Mouse (Mus musculus) gastrocnemius, adult 2 months (tissue): Measurements from ENCODE around the gene Fbxo44. TPM values are rescaled to one million over a fixed set of nuclear protein-coding genes. Genes with fewer than 3 reads are reported as not detected.

Experiments
- DNase-seq: peaks from one replicate; pipeline ENCODE4 v3.0.0; 2022
- H3K27ac ChIP-seq: fragments of 200-600 bp; 2 replicates; pipeline ENCODE4 v1.8.1; 2022; ENCODE audit warnings: mild to moderate bottlenecking
- H3K4me3 ChIP-seq: fragments of 200-600 bp; 2 replicates; pipeline ENCODE4 v1.8.1; 2022; ENCODE audit warnings: mild to moderate bottlenecking, moderate library complexity
- CTCF ChIP-seq: fragments of 200-600 bp; IDR thresholded peaks from 2 replicates; pipeline ENCODE4 v1.8.1; 2022; ENCODE audit warnings: antibody characterized with exemption, mild to moderate bottlenecking, moderate library complexity
- intact Hi-C: fragments of 180-260 bp; cut with DNase I; formaldehyde crosslinking; loops from one replicate; pipeline ENCODE4 v1.15.1; 2025
- total RNA-seq, 2 experiments: library from RNA; stranded (reverse); gene quantifications; 2 replicates each; pipeline ENCODE4 v1.2.3; 2021

The Fbxo44 gene
- total RNA-seq, 2 experiments from 2014 or later = 7.5 to 9.7 TPM

- peak overlapping the region; percentile 79 for H3K4me3 ChIP-seq
- intact Hi-C loops = loop anchor here (2.0 kb wide), 1 partner anchor 21 kb away; no protein-coding TSS in a partner anchor
- 0 out of 2 replicates have a peak, but pooled peaks have one; percentile 17 for TF ChIP-seq CTCF
- peak overlapping the region; percentile 90 for H3K27ac ChIP-seq
- peak; percentile 94 for DNase-seq
Measured at GRCm38 (mm10) chr4:148159544-148160435, 492 bp downstream of the Fbxo44 start.

- DNase-seq = peak; percentile 18
- Histone ChIP-seq H3K27ac (peak overlapping the region; percentile 90), H3K4me3 (peak overlapping the region; percentile 79)
- intact Hi-C loops = loop anchor here (2.0 kb wide), 1 partner anchor 20 kb away; no protein-coding TSS in a partner anchor
- TF ChIP-seq CTCF = no peak
Measured at GRCm38 (mm10) chr4:148158436-148159348, 1.6 kb downstream of the Fbxo44 start.

GRCm38 (mm10) chr4:148154982-148155381 is 5.3 kb downstream of the Fbxo44 start:
- Histone ChIP-seq H3K4me3 (no peak overlapping the region), H3K27ac (no peak overlapping the region)
- intact Hi-C loops = no loop called here
- TF ChIP-seq CTCF = peak; percentile 66
- peak; percentile 17 for DNase-seq

- Histone ChIP-seq H3K27ac (no peak overlapping the region), H3K4me3 (no peak overlapping the region)
- intact Hi-C loops = no loop called here
- no peak for TF ChIP-seq CTCF
- peak; percentile 6 for DNase-seq
Measured at GRCm38 (mm10) chr4:148154006-148154405, 6.3 kb downstream of the Fbxo44 start.

- no peak overlapping the region for H3K4me3 ChIP-seq
- peak; percentile 24 for DNase-seq
- peak overlapping the region; percentile 100 for H3K27ac ChIP-seq
- no peak for TF ChIP-seq CTCF
- intact Hi-C loops = no loop called here
Measured at GRCm38 (mm10) chr4:148152547-148152946, 7.7 kb downstream of the Fbxo44 start.

GRCm38 (mm10) chr4:148151267-148152168 is 8.8 kb downstream of the Fbxo44 start, which contains the start of gene Fbxo6:
Gene Fbxo6 (minus strand): TSS chr4:148152140.
- intact Hi-C loops = no loop called here
- DNase-seq = peak; percentile 95
- Histone ChIP-seq H3K4me3 (peak within 1 kb of the TSS; percentile 95), H3K27ac (peak within 1 kb of the TSS; percentile 100)
- TF ChIP-seq CTCF = peak; percentile 66

GRCm38 (mm10) chr4:148150953-148151266 is 9.4 kb downstream of the Fbxo44 start:
- no peak for TF ChIP-seq CTCF
- intact Hi-C loops = no loop called here
- Histone ChIP-seq H3K27ac (peak overlapping the region; percentile 100), H3K4me3 (peak overlapping the region; percentile 95)
- no peak for DNase-seq

GRCm38 (mm10) chr4:148150242-148150641 is 10.0 kb downstream of the Fbxo44 start:
- intact Hi-C loops = no loop called here
- Histone ChIP-seq H3K4me3 (no peak overlapping the region), H3K27ac (peak overlapping the region; percentile 100)
- no peak for TF ChIP-seq CTCF
- no peak for DNase-seq

GRCm38 (mm10) chr4:148149540-148149939 is 10.7 kb downstream of the Fbxo44 start:
- DNase-seq = no peak
- Histone ChIP-seq H3K4me3 (no peak overlapping the region; the same call in 1 of the 2 replicates), H3K27ac (peak overlapping the region; percentile 100)
- no peak for TF ChIP-seq CTCF
- intact Hi-C loops = no loop called here

GRCm38 (mm10) chr4:148147714-148148113 is 12.6 kb downstream of the Fbxo44 start:
- no peak for TF ChIP-seq CTCF
- no peak for DNase-seq
- intact Hi-C loops = no loop called here
- Histone ChIP-seq H3K4me3 (no peak overlapping the region), H3K27ac (peak overlapping the region; percentile 32)

- DNase-seq = no peak
- Histone ChIP-seq H3K4me3 (no peak overlapping the region), H3K27ac (no peak overlapping the region)
- intact Hi-C loops = no loop called here
- TF ChIP-seq CTCF = no peak
Measured at GRCm38 (mm10) chr4:148143721-148144120, 16.6 kb downstream of the Fbxo44 start.
